Mouse (Mus musculus): Measurements from ENCODE around the gene Zdhhc14.

DNA sequence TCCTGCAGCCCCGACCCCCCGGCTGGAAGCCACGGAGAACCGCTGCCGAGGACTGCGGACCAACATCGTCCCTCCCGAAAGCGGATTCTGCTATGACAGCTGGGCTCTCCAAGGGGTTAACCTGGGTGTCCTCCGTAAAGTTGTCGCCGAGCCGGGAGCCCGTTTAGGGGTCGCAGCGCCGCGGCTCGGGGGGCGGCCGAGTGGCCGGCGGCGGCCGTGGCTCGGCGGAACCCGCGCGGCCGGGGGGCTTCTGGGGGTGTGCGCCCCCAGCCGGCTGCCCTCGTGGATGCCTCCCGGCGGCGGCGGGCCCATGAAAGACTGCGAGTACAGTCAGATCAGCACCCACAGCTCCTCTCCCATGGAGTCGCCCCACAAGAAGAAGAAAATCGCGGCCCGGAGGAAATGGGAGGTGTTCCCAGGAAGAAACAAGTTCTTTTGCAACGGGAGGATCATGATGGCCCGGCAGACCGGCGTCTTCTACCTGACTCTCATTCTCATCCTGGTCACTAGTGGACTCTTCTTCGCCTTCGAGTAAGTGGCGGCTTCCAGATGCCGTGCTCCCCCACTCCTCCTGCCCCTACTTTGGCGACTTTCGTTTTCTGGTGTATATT, 909 bp downstream of the Zdhhc14 start:
- TF ChIP-seq POU5F1 (IDR thresholded peaks at IDR 0.05; ENCODE audit: borderline replicate concordance, low read length) (no peak), CTCF (conservative IDR thresholded peaks at IDR 0.05; ENCODE audit: low read length) (no peak)

All from E14TG2a.4 (cell line).